Mouse (Mus musculus): ENCODE data around the gene Tmpo. TPM values are rescaled to one million over a fixed set of nuclear protein-coding genes. Genes with fewer than 3 reads are reported as not detected.

The Tmpo gene
- polyA plus RNA-seq, 1 experiment from 2014 or later = 401 TPM

GRCm38 (mm10) chr10:91183316-91183715 lies 2.2 kb upstream of the Tmpo start:
- no peaks in the 10 kb centered on the region for H3K36me3 ChIP-seq (replicated peaks; ENCODE audit: control insufficient read depth, insufficient read depth, low read depth, low read length)
- no peaks in the 10 kb centered on the region for H3K27me3 ChIP-seq (ENCODE audit: control insufficient read depth, insufficient read depth, low read length)
- H3K9ac ChIP-seq (replicated peaks; ENCODE audit: low read length) = peak overlapping the region; percentile 5; the same call in 1 of the 2 replicates
- no peak for ATAC-seq (replicated peaks; ENCODE audit: insufficient number of reproducible peaks, low FRiP score, low TSS enrichment, low read depth)
- no peak overlapping the region for H3K27ac ChIP-seq (replicated peaks; ENCODE audit: low read depth, low read length)
- H3K4me3 ChIP-seq (ENCODE audit: low read depth, low read length) = no peak overlapping the region
- WGBS = 41% methylated on average over 3 of the region's 3 CpGs
- peak; percentile 40 for DNase-seq (ENCODE audit: low spot score)
- H3K9me3 ChIP-seq (replicated peaks; ENCODE audit: control insufficient read depth, low read length) = no peaks in the 10 kb centered on the region
- H3K4me1 ChIP-seq (ENCODE audit: control insufficient read depth, insufficient read depth, low read length) = no peaks in the 10 kb centered on the region
- H3K4me2 ChIP-seq (ENCODE audit: low read depth, low read length) = no peak overlapping the region

- DNase-seq (ENCODE audit: low spot score) (peak; percentile 71), ATAC-seq (replicated peaks; ENCODE audit: insufficient number of reproducible peaks, low FRiP score, low TSS enrichment, low read depth) (no peak)
- Histone ChIP-seq H3K4me3 (ENCODE audit: low read depth, low read length) (peak overlapping the region; percentile 35), H3K4me1 (ENCODE audit: control insufficient read depth, insufficient read depth, low read length) (no peaks in the 10 kb centered on the region), H3K9ac (replicated peaks; ENCODE audit: low read length) (peak overlapping the region; percentile 38), H3K27me3 (ENCODE audit: control insufficient read depth, insufficient read depth, low read length) (no peaks in the 10 kb centered on the region), H3K27ac (replicated peaks; ENCODE audit: low read depth, low read length) (peak overlapping the region; percentile 96), H3K36me3 (replicated peaks; ENCODE audit: control insufficient read depth, insufficient read depth, low read depth, low read length) (no peaks in the 10 kb centered on the region), H3K9me3 (replicated peaks; ENCODE audit: control insufficient read depth, low read length) (no peaks in the 10 kb centered on the region), H3K4me2 (ENCODE audit: low read depth, low read length) (peak overlapping the region; percentile 44)
- 1% methylated on average over 16 of the region's 16 CpGs for WGBS
These were observed 1.3 kb upstream of the Tmpo start for GRCm38 (mm10) chr10:91182291-91182990.

- peak overlapping the region; percentile 35 for H3K4me3 ChIP-seq (ENCODE audit: low read depth, low read length)
- under 1% methylated on average over 69 of the region's 69 CpGs for WGBS
- peak; percentile 91 for ATAC-seq (replicated peaks; ENCODE audit: insufficient number of reproducible peaks, low FRiP score, low TSS enrichment, low read depth)
- no peaks in the 10 kb centered on the region for H3K36me3 ChIP-seq (replicated peaks; ENCODE audit: control insufficient read depth, insufficient read depth, low read depth, low read length)
- H3K9ac ChIP-seq (replicated peaks; ENCODE audit: low read length) = peak overlapping the region; percentile 38
- no peaks in the 10 kb centered on the region for H3K9me3 ChIP-seq (replicated peaks; ENCODE audit: control insufficient read depth, low read length)
- peak overlapping the region; percentile 96 for H3K27ac ChIP-seq (replicated peaks; ENCODE audit: low read depth, low read length)
- peak; percentile 99 for DNase-seq (ENCODE audit: low spot score)
- peak overlapping the region; percentile 44 for H3K4me2 ChIP-seq (ENCODE audit: low read depth, low read length)
- H3K27me3 ChIP-seq (ENCODE audit: control insufficient read depth, insufficient read depth, low read length) = no peaks in the 10 kb centered on the region
- no peaks in the 10 kb centered on the region for H3K4me1 ChIP-seq (ENCODE audit: control insufficient read depth, insufficient read depth, low read length)
These were observed 560 bp upstream of the Tmpo start for GRCm38 (mm10) chr10:91181461-91182288.

GRCm38 (mm10) chr10:91180301-91180700 lies 814 bp downstream of the Tmpo start:
- 19% methylated on average over 7 of the region's 7 CpGs for WGBS

GRCm38 (mm10) chr10:91179834-91180233 lies 1.3 kb downstream of the Tmpo start:
- no peak for DNase-seq (ENCODE audit: low spot score)
- WGBS = 80% methylated on average over 2 of the region's 2 CpGs

More at GRCm38 (mm10) chr10:91180301-91180700, 814 bp downstream of the Tmpo start:
- peak; percentile 59 for DNase-seq (ENCODE audit: low spot score)
- H3K9ac ChIP-seq (replicated peaks; ENCODE audit: low read length) = peak overlapping the region; percentile 38
- H3K4me2 ChIP-seq (ENCODE audit: low read depth, low read length) = peak overlapping the region; percentile 44
- H3K4me3 ChIP-seq (ENCODE audit: low read depth, low read length) = peak overlapping the region; percentile 9; the same call in 1 of the 2 replicates
- no peaks in the 10 kb centered on the region for H3K27me3 ChIP-seq (ENCODE audit: control insufficient read depth, insufficient read depth, low read length)
- H3K36me3 ChIP-seq (replicated peaks; ENCODE audit: control insufficient read depth, insufficient read depth, low read depth, low read length) = no peaks in the 10 kb centered on the region
- no peaks in the 10 kb centered on the region for H3K4me1 ChIP-seq (ENCODE audit: control insufficient read depth, insufficient read depth, low read length)
- H3K9me3 ChIP-seq (replicated peaks; ENCODE audit: control insufficient read depth, low read length) = no peaks in the 10 kb centered on the region
- no peak for ATAC-seq (replicated peaks; ENCODE audit: insufficient number of reproducible peaks, low FRiP score, low TSS enrichment, low read depth)
- H3K27ac ChIP-seq (replicated peaks; ENCODE audit: low read depth, low read length) = peak overlapping the region; percentile 96

GRCm38 (mm10) chr10:91177201-91177600 lies 3.9 kb downstream of the Tmpo start:
- Histone ChIP-seq H3K36me3 (replicated peaks; ENCODE audit: control insufficient read depth, insufficient read depth, low read depth, low read length) (no peaks in the 10 kb centered on the region), H3K9ac (replicated peaks; ENCODE audit: low read length) (no peak overlapping the region), H3K4me2 (ENCODE audit: low read depth, low read length) (no peak overlapping the region), H3K4me1 (ENCODE audit: control insufficient read depth, insufficient read depth, low read length) (no peaks in the 10 kb centered on the region), H3K27me3 (ENCODE audit: control insufficient read depth, insufficient read depth, low read length) (no peaks in the 10 kb centered on the region), H3K4me3 (ENCODE audit: low read depth, low read length) (no peak overlapping the region), H3K9me3 (replicated peaks; ENCODE audit: control insufficient read depth, low read length) (no peaks in the 10 kb centered on the region), H3K27ac (replicated peaks; ENCODE audit: low read depth, low read length) (no peak overlapping the region)
- no peak for DNase-seq (ENCODE audit: low spot score)
- WGBS = 41% methylated on average over 3 of the region's 4 CpGs
- ATAC-seq (replicated peaks; ENCODE audit: insufficient number of reproducible peaks, low FRiP score, low TSS enrichment, low read depth) = no peak

More at GRCm38 (mm10) chr10:91179834-91180233, 1.3 kb downstream of the Tmpo start:
- no peak for ATAC-seq (replicated peaks; ENCODE audit: insufficient number of reproducible peaks, low FRiP score, low TSS enrichment, low read depth)
- H3K9me3 ChIP-seq (replicated peaks; ENCODE audit: control insufficient read depth, low read length) = no peaks in the 10 kb centered on the region
- H3K27me3 ChIP-seq (ENCODE audit: control insufficient read depth, insufficient read depth, low read length) = no peaks in the 10 kb centered on the region
- no peaks in the 10 kb centered on the region for H3K36me3 ChIP-seq (replicated peaks; ENCODE audit: control insufficient read depth, insufficient read depth, low read depth, low read length)
- no peak overlapping the region for H3K4me2 ChIP-seq (ENCODE audit: low read depth, low read length)
- H3K4me3 ChIP-seq (ENCODE audit: low read depth, low read length) = no peak overlapping the region
- H3K4me1 ChIP-seq (ENCODE audit: control insufficient read depth, insufficient read depth, low read length) = no peaks in the 10 kb centered on the region
- H3K9ac ChIP-seq (replicated peaks; ENCODE audit: low read length) = peak overlapping the region; percentile 38; the same call in 1 of the 2 replicates
- peak overlapping the region; percentile 96; the same call in 1 of the 2 replicates for H3K27ac ChIP-seq (replicated peaks; ENCODE audit: low read depth, low read length)

GRCm38 (mm10) chr10:91172329-91173100 lies 8.6 kb downstream of the Tmpo start:
- Histone ChIP-seq H3K27me3 (ENCODE audit: control insufficient read depth, insufficient read depth, low read length) (no peaks in the 10 kb centered on the region), H3K36me3 (replicated peaks; ENCODE audit: control insufficient read depth, insufficient read depth, low read depth, low read length) (no peaks in the 10 kb centered on the region), H3K4me2 (ENCODE audit: low read depth, low read length) (peak overlapping the region; percentile 69), H3K9ac (replicated peaks; ENCODE audit: low read length) (peak overlapping the region; percentile 100), H3K4me1 (ENCODE audit: control insufficient read depth, insufficient read depth, low read length) (no peaks in the 10 kb centered on the region), H3K27ac (replicated peaks; ENCODE audit: low read depth, low read length) (peak overlapping the region; percentile 99), H3K4me3 (ENCODE audit: low read depth, low read length) (peak overlapping the region; percentile 97), H3K9me3 (replicated peaks; ENCODE audit: control insufficient read depth, low read length) (no peaks in the 10 kb centered on the region)
- whole genome bisulfite sequencing = 85% methylated on average over 14 of the region's 14 CpGs
- DNase-seq (ENCODE audit: low spot score) (peak; percentile 13), ATAC-seq (replicated peaks; ENCODE audit: insufficient number of reproducible peaks, low FRiP score, low TSS enrichment, low read depth) (no peak)

Measured in embryonic facial prominence, embryonic 11.5 days (tissue).